Mouse (Mus musculus) cortical plate, adult 2 months (tissue): Measurements from ENCODE around the gene Cad.

ENCODE experiments used
- CTCF ChIP-seq: fragments of 200-500 bp; IDR thresholded peaks from 2 replicates; pipeline ENCODE4 v1.5.1; 2011; ENCODE audit warnings: mild to moderate bottlenecking, control low read depth, low read length; ENCODE audit not compliant: insufficient read depth; ENCODE audit errors: extremely low read depth
- POLR2A ChIP-seq: fragments of 200-500 bp; IDR thresholded peaks from 2 replicates; pipeline ENCODE4 v1.6.1; 2011; ENCODE audit warnings: mild to moderate bottlenecking, low read length, control low read depth; ENCODE audit not compliant: insufficient read depth; ENCODE audit errors: extremely low read depth

DNA sequence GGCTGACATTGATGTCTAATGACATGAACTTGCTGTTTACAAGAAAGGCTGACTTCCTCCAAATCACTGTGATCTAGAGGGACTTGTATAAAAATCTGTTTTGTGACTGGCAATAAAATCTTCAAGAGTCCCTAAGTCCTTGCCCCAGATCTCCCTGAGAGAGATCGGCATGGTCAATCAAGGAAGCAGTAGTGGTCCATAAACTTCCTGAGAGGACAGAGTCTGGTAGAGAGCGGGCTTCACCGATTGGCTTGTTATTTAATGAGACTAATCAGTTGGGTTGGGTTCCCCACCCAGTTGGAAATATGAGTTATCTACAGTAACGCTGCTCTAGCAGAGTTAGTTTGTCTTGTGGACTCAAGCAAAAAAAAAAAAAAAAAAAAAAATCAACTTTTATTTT is 23.7 kb upstream of the Cad start:
- TF ChIP-seq POLR2A = no peak
- no peak for TF ChIP-seq CTCF
